Mouse (Mus musculus) large intestine, adult 2 months (tissue): ENCODE data around the gene Gm49388. TPM values are rescaled to one million over a fixed set of nuclear protein-coding genes. Genes with fewer than 3 reads are reported as not detected.
"Not testable (repeated sequence)": the region's sequence is repeated elsewhere in the genome, so short reads cannot be mapped to it uniquely, and the experiment has no call there.

ENCODE experiments used
- DNase-seq: peaks from one replicate; pipeline ENCODE4 v3.0.0-alpha.2; 2012; ENCODE audit warnings: low read depth, low spot score
- WGBS: fragments of 180-500 bp; shearing (Covaris S2); methylation state at CpG from one replicate; pipeline ENCODE4 v1.1.7; 2018; 5-methylcytosine and 5-hydroxymethylcytosine counted together
- polyA plus RNA-seq: library from polyadenylated mRNA; depleted of rRNA; stranded (reverse); fragments of >200 nt; gene quantifications from 2 replicates; pipeline ENCODE4 v1.2.3, GENCODE M21; 2012

Gm49388 gene
- polyA plus RNA-seq, 1 experiment = not detected

DNA sequence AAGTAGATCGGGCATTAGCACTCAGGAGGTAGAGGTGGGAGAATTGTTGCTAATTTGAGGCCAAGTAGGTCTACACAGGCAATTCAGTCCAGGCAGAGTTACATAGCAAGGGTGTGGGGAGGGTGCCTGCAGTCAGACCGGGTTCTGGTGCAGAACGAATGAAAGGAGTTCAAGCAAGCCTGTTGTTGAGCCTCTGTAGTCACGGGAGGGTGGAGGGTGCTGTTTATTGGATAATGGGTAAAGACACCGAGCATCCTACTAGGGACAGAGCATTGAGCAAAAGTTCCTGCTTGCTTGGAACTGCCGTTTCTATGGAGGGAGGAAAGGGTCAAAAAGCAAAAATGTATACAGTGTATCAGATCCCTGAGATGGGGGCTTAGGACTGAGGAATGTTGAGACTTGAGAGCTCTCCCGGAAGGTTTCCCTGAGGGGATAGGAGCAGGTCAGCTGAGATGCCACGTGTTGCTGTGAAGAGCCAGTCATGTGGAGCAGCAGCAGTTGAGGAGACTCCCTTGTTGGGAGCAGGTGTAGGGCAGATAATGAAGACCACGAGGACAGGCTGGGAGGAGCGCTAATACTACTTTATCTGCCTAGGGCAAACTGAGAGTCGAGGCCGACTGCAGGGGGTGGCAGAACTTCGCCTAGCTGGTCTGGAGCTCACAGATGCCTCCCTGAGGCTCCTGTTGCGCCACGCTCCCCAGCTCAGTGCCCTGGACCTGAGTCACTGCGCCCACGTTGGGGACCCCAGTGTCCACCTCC lies 18.4 kb upstream of the Gm49388 start:
- 73% methylated on average over 17 of the region's 17 CpGs for WGBS
- DNase-seq = no peak

DNA sequence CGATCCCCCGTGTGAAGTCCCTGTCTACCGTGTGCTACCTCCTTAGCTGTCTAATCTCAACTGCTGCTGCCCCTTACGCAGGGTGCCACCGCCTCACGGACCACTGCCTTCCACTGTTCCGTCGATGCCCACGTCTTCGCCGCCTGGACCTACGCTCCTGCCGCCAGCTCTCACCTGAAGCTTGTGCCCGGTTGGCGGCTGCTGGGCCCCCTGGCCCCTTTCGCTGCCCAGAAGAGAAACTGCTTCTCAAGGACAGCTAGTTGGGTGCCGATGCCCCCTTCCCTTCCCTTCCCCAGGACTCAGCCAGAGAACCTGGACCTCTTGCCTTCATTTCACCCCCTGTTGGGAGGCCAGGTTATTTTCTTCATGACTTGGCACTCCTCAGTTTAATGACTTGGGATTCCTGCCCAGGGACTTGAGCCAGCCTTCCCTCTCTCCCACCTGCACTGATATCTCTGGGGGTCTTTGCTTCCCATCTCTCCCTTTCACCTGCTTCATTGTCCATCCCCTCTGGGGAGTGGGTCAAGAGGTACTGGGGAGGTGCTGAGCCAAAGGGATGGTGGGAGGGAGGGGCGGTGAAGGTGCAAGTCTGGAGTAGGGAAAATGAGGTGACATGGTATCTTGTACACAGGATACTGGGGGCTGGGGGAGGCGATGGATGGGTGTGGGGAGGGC lies 17.6 kb upstream of the Gm49388 start:
- no peak for DNase-seq
- 94% methylated on average over 19 of the region's 19 CpGs for WGBS

DNA sequence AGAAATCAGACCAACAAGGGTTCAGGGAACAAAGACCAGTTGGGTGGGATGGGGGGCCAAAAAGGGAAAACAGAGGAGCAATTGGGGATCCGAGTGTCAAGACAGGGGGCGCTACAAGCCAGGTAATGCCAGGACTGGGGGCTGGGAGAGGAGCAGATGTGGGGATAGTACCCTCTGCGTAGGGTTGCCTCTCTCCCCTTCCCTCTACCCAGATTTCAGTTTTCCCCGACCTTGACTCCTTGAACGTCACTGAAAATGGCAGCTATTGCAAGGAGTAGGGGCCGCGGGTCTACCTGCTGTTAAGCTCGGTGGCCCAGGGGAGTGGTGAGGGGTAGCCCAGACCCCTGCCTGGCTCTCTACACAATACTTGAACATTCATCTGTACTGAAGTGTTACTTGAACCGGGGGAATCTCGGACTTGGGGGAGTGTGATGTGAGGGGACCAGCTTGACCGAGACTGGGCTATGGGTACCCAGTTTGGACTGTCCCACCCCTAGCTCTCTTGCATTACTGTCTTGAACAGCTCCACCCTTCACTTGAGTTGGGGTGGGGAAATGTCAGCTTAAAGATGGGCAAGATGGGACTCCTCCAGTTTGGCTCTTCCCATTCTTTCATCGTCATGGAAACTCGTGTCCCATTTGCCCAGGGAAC lies 16.9 kb upstream of the Gm49388 start:
- 64% methylated on average over 13 of the region's 13 CpGs for WGBS

DNA sequence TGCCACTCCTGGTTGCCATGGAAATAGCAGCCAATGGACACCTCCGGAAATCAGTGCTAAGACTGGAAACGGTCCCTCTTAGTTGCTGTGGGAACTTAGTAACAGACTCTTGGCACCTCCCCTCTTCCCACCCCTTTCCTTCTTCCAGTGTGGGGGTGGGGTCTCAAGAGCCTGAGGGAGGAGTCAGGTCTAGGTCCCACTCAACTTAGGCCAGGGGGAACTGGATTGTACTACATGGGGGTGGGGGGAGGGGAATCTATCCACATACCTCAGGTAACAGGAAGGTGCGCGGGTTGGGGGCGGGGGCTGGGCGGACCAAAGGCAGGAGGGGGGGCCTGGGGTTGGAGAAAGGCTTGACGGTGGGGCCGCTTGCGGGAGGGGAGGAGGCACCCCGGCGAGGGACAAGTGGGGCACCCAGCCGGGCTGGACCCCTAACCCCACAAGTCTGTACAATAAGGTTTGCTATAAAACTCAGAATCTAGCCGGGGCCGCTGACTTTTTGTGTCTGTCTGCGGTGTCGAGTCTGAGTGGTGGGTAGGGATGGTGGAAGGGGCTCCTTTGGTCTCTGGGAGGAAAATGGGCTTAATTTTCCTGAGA lies 16.3 kb upstream of the Gm49388 start:
- 2% methylated on average over 16 of the region's 16 CpGs for WGBS
- DNase-seq = peak; percentile 78

More for the DNA sequence above, 16.9 kb upstream of the Gm49388 start:
- no peak for DNase-seq

DNA sequence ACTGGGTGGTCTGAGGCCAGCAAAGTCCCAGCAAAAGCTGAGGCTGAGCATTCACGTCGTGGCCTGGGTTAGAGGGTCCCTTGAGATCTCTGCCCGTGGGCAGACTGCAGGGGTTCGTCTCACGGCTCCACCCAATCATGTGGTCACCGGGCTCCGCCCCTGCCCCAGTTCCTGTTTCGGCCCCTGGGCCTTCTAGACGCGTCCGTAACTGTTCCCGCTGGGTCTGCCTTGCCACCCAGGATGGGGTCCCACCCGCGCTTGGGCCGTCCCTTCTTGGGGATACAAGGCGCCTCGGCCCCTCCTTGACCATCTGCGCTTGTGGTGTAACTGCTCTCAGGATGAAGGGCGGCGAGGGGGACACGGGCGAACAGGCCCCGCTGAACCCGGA lies 15.8 kb upstream of the Gm49388 start, which contains the start of gene Orai3:
Orai3 (plus strand) TSS at position 165 of the 388 bp plus-strand sequence.
- 2% methylated on average over 24 of the region's 24 CpGs for WGBS
- DNase-seq = no peak

DNA sequence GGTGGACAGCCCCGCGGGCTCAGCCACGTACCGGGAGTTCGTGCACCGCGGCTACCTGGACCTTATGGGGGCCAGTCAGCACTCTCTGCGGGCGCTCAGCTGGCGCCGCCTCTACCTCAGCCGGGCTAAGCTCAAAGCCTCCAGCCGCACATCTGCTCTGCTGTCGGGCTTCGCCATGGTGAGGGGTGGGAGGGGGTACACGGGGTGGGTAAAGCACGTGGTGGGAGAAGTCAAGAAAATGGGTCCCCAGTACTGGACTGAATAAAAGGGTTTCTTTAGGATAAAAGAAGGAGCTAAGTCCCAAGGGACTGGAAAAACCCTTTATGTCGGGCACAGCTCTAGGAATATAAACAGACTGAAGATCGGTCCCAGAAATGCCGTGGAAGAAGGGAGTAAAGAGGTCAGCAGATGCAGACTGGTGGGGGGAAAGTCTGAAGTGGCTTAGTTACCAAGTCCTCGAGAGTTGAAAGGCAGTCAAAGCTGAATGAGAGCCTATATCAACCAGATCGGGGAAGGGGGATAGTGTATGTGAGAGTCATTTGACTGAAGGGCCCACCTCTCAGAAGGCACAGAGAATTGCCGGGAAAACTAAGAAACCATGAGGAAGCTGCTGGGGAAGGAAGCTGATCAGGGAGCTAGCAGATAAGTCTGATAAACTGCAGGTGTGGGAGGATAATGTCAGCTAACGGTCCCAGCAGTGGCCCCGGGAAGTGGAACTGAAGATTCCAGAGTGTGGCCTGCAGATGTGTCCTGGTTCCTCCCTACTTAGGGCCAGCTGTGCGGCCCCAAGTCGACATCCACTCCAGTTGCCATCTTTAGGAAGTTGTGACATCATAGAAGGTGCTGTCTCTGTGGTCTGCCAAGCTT lies 15.1 kb upstream of the Gm49388 start:
- 3% methylated on average over 27 of the region's 27 CpGs for WGBS
- no peak for DNase-seq

DNA sequence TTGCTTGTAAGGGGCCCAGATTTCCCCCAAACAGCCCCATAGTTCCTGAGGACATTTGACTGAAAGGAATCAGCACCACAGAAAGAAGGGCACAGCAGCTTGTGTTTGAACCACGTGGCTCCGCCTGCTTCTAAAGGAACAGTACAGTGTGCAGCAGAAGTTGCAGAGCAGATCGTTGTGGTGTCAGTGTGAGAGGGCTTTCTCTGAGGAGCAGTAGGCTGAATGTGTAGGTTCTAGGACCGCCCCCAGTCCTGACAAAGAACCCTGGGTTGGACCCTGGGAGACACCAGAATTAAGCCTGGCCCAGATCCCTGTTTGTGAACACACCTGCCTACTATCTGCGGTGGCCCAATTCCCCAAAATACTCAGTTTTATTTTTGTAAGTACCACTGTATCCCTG lies 14.1 kb upstream of the Gm49388 start:
- no peak for DNase-seq
- 63% methylated on average over 5 of the region's 5 CpGs for WGBS

DNA sequence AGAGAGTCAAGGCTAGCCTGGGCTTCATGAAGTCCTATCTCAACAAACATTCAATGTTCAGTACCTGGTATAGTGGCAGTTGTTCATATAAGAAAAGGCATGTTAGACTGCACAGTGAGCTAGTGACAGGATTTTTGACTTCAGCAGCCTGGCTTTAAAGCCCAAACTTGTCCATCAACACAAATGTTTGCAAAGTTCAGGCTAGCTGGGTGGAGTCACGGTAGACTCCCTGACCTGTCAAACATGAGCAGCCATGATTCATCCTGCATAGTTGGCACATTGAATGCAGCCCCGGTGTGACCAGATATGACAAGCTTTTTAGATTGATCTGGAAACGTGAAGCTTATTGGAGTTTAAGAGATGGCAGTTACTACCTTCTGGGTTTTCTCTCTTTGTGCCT lies 13.3 kb upstream of the Gm49388 start:
- peak; percentile 65 for DNase-seq

DNA sequence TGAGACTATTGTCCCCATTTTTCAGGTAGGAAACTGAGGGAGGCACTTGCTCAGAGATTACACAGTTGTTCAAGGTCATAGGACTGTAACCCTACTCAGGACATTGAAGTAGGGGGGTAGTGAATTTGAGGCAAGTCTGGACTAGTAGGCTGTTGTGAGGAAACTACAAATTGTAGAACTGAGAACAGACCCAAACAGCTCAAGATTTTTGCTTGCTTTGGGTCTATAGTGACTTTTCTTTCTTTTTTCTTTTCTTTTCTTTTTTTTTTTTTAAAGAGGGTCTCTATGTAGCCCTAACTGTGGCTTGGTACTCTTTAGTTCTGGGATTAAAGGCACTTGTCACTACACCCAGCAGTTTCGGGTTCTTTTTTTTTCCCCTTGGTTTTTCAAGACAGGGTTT lies 12.9 kb upstream of the Gm49388 start:
- no peak for DNase-seq
- 88% methylated on average over 1 of the region's 1 CpGs for WGBS

More for the DNA sequence above, 13.3 kb upstream of the Gm49388 start:
- WGBS = 15% methylated on average over 3 of the region's 3 CpGs

DNA sequence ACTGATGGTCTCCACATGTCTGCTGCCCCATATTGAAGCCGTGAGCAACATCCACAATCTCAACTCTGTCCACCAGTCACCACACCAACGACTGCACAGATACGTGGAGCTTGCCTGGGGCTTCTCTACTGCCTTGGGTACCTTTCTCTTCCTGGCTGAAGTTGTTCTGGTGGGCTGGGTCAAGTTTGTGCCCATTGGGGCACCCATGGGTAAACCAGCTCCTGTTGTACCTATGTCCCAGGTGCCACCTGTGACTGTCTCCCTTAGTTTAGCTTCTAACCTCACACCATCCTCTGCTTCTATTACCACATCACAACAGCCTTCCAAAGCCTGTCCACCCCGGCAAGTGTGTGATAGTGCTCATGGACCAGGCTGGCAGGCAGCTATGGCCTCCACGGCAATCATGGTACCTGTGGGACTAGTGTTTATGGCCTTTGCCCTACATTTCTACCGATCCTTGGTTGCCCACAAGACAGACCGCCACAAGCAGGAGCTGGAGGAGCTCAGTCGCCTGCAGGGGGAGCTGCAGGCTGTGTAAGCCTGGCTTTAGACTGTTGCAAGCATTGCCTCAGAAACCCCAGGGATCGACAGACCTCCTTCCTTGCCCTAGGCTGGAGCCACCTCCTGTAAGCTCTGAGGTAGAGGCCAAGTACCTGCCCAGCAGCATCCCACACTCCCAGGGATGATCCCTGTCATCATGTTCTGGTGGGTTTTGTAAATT lies 11.6 kb upstream of the Gm49388 start:
- WGBS = 35% methylated on average over 9 of the region's 9 CpGs
- DNase-seq = no peak

DNA sequence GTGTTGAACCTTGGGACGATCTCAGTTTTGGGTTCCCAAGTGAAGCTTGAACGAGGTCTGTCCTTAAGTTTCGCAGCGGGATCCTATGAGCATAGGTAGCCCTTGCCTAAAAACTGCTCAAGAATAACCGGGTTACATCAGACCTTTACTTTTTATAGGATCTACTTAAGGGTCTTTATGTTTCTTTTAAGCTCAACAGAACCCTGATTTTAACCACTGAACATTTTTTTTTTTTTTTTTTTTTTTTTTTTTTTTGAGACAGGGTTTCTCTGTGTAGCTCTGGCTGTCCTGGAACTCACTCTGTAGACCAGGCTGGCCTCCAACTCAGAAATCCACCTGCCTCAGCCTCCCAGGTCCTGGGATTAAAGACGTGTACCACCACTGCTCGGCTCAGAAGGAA lies 9.6 kb upstream of the Gm49388 start:
- not testable (repeated sequence) for DNase-seq
- WGBS = 62% methylated on average over 7 of the region's 7 CpGs

DNA sequence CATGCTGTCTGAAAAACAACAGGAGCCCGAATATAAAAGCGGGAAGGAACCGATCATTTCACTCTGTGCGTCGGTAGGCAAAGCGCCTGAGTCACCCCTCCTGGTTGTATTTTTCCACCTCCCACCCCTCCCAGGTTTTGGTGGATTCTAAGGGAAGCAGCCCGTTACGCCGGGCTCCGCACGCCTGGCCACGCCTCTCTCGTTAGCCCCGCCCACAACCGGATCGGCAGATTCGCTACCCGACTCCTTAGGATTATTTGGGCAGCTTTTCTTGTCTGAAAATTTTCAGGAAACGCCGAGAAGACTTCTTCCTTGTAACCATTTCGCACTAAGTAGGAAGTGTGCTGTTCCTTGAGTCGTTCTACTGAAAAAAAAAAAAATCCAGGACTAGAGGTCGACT lies 9.0 kb upstream of the Gm49388 start, which contains the start of gene Setd1a:
Setd1a (plus strand) TSS at position 245 of the 400 bp plus-strand sequence.
- no peak for DNase-seq
- whole genome bisulfite sequencing = under 1% methylated on average over 23 of the region's 23 CpGs

DNA sequence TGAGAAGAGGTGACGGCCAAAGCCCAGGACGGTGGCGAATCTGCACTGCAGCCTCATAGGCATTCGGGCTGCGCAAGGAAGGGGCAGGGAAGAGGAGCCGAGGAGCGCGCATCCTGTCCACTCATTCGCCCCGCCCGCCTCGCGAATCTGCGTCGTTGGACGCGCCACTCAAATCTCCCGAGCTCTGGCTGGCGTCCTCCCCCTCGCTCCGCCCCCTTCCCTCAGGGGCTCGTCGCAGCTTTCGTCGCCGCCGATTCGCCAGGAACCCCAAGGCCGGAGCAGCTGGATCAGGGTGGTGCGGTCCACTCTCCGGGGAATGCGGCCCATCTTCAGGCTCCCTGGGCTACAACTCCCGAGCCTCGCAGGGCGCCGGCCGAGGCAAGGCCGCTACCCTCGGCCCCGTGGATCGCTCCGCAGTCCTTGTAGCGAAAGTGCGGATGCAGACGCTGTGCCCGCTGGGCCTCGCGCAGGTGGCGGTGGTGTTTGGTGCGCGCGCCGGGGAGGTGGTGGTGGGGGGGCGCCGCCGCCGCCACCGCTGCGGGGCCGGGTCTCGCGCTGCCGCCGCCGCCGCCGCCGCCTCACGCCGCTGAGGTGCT lies 8.4 kb upstream of the Gm49388 start:
- DNase-seq = peak; percentile 76
- under 1% methylated on average over 69 of the region's 70 CpGs for WGBS

DNA sequence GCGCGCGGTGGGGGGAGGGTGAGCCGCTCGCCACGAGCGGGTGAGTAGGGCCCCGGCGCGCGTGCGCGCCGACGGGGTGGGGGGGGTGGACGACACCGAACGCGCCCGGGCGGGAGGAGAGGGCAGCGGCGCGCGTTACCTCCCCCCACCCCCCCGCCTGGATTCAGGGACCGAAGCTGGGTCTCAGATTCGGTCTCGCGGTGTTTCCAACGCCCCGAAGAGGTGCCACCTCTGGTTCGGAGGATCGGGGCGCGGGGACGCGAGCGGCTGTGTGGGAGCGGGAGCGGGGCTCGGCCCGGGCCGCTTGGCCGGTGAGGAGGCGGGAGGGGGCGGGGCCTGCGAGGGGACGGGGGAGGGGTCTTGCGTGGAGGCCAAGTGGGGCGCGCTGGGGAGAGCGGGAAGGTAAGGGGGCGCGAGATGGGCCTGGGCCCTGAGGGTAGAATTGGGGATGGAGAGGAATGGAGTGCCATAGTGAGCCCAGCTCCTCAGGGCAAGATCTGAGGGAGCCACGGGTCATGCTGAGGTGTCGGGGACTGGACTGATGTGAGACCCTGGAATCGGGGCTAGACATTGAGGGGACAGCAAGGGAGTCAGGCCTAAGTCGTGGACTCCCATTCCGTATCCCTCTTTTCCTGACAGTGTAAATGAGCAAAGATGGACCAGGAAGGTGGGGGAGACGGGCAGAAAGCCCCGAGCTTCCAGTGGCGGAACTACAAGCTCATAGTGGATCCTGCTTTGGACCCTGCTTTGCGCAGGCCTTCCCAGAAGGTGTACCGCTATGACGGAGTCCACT lies 7.7 kb upstream of the Gm49388 start:
- no peak for DNase-seq
- WGBS = 1% methylated on average over 55 of the region's 66 CpGs

DNA sequence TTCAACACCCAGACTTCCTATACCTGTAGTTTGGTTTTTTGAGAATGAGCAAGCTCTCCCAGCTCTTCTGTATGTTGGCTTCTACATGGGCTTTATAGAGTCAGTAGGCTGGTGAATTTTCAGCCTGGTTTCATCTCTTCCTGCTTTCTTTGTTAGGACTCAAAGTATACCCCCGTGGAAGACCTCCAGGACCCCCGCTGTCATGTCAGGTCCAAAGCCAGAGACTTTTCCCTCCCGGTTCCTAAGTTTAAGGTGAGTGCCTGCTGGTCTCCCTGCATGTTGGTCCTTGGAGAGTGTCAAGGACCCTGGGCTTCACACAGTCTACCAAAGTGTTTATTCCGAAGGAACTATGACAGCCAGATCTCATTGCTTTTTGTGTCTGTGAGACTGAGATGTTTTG lies 7.1 kb upstream of the Gm49388 start:
- 71% methylated on average over 4 of the region's 4 CpGs for WGBS
- DNase-seq = no peak

DNA sequence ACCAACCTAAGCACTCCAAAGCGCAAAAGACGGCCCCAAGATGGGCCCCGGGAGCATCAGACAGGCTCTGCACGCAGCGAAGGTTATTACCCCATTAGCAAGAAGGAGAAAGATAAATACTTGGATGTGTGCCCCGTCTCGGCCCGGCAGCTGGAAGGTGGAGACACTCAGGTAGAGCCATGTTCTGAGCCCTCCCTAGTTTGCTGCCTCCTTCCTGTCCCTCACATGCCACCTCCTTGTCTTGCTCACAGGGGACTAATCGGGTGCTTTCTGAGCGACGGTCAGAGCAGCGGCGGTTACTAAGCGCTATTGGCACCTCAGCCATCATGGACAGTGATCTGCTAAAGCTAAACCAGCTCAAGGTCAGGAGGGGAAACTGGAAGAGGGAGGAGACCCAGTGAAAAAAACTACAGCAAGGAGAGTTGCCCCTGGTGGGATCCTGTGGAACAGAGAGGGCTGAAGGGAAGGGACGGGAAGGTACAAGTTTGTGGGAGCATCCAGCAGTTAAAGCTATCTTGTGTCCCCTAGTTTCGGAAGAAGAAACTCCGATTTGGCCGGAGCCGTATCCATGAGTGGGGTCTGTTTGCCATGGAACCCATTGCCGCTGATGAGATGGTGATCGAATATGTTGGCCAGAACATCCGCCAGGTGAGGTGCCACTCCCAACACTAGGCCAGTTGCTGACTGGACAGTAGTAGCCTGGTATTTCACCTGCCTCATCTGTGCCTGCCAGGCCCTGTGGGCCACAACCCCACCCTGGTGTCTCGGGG lies 11.9 kb downstream of the Gm49388 start:
- WGBS = 80% methylated on average over 23 of the region's 23 CpGs
- DNase-seq = no peak

DNA sequence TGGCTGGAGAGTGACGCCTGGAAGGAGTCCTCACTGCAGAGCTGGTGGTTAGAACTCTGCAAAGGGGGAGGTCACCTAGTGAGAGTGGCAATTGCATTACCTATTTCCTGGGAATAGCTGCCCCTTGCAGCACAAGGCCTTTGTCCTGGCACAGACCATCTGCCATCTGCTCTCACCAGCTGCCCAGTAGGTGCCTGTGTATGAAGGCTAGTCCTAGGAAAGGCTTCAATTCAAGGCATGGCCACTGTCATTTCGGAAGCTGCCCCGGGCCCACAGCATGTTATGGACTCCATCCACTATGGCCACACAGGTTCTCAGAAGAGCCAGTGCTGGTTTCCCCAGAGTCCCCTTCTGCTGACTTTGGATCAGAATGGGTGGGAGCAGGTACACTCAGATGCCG lies 13.2 kb downstream of the Gm49388 start:
- DNase-seq = no peak
- 87% methylated on average over 4 of the region's 4 CpGs for WGBS
